Mouse (Mus musculus) adrenal gland, adult (tissue): ENCODE results near the gene Adgrl2.
A peak's percentile ranks its signal among the peaks of the same experiment; 100 is the strongest.

Experiments
- DNase-seq, 2 experiments: peaks; one replicate each; pipeline ENCODE4 v3.0.0; 2022 to 2023; ENCODE audit warnings: low spot score in 1 of 2; ENCODE audit not compliant: inconsistent age in 2 of 2

Gene Adgrl2

GRCm38 (mm10) chr3:148990531-148991003 is at the start of gene Adgrl2:
Gene Adgrl2 (minus strand): TSS chr3:148990555.
- DNase-seq: no peak

GRCm38 (mm10) chr3:149038771-149039170 is 48.4 kb upstream of the Adgrl2 start:
- peak in 1 of 2 experiments; percentile 36 for DNase-seq

DNA sequence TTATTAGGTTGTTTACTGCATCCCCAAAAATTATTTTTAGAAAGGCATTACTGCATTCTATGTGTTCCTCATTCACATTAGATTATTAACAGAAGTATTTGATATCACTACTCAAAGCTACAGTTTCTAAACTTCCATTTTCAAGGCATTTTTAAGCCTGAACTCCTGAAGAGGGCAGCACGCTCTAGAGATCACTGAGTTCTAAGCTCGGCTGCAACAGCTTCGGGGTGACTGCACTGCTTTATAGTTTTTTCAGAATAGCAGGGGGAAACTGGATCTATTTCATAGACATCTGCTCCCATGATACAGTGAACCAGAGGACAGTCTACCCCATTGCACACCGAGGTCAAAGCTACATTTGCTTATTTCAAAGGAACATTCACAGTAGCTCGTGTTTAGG is 29.6 kb upstream of the Adgrl2 start:
- DNase-seq: no peak

DNA sequence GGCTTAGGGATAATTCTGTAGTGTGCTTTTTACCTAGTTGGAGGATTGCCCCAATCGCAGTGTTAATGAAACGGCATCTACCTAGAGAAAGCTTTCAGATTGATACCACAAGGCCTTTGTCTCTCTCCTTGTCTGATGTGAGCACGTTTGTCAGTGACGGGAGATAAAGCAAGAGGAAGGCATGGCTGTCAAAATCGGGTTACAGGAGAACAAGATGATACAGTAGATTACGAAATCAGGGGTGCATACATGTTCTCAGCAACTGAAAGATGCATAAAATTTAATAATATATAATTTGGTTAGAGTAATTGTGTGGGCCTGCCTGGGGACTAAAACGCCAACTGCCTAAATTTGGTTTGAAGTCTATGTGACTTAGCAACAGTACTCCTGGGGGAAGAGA is 19.0 kb upstream of the Adgrl2 start:
- peak in 1 of 2 experiments; percentile 45 for DNase-seq

DNA sequence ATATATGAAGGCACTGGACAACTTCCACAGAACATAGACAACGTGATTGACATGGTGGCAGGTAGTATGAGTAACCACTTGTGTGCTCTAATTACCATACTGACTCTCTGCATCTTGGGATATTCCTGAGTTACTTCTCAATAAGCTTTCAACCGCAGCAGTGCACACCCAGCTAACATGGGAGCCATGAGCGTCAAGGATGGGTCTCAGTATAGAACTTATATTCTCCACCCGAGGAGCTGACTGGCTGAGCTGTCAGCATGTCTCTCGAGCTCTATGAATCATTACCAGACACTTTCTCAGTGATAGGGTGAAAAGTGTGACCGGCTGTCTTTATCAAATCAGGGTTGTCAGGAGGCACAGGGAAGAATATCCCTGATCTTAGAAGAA is 18.3 kb upstream of the Adgrl2 start:
- no peak for DNase-seq

DNA sequence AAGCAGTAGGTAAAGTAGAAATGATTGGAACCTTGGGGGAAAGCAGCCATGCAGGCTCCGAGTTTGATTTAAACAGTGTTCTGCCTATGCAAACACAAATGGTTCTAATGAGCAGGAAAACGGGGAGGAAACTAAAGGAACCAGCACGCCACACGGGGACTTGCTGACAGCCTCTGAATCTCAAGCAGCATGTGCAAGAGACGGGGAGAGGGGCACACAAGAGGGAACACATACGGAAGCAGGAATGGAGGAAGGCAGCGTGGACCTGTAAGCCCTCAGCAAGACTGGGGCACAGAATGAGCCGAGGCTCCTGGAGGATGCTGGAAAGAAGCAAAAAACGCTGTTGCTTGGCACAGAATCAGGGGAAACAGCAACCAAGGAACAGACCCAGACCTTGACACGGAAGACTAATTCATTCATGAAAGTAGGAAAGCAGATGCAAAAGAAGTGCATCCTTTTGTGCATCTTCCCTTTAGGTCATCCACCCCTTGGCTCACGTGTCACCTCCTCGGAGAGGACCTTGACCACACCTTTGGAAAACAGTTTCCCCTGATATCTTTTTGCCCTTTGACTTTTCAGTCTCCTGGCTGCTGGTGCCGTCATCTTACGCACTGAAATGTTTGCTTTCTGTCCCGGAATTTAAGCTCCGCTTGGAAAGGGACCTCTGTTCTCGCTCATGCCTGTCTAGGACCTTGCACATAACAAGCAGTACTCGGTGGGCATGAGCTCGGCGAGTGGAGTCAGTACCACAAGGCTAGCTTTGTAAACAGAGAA is 17.7 kb upstream of the Adgrl2 start:
- DNase-seq: peak in 1 of 2 experiments; percentile 27

- no peak for DNase-seq
Measured at GRCm38 (mm10) chr3:149001364-149001763, 11.0 kb upstream of the Adgrl2 start.

DNA sequence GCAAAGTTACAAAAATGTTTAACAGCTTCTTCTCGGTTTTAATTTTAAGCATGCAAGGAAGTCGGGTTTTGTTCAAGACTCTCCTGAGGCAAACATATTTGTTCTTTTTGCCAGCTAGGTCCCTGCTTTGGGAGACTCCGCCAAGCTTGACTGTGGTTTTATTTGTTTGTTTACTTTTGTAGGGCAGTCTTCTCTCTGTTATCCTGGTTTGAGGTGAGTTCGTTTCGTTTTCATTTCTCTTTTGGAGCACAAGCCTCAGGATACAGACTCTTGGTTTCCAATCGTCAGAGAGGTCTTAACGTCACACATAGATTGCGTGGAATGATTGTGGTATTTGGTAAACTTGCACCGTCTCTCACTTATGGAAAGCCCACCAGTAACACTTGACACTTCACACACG is 8.3 kb upstream of the Adgrl2 start:
- peak in 1 of 2 experiments; percentile 50 for DNase-seq

- peak in 1 of 2 experiments; percentile 54 for DNase-seq
Measured at GRCm38 (mm10) chr3:148991056-148991455, 701 bp upstream of the Adgrl2 start.

DNA sequence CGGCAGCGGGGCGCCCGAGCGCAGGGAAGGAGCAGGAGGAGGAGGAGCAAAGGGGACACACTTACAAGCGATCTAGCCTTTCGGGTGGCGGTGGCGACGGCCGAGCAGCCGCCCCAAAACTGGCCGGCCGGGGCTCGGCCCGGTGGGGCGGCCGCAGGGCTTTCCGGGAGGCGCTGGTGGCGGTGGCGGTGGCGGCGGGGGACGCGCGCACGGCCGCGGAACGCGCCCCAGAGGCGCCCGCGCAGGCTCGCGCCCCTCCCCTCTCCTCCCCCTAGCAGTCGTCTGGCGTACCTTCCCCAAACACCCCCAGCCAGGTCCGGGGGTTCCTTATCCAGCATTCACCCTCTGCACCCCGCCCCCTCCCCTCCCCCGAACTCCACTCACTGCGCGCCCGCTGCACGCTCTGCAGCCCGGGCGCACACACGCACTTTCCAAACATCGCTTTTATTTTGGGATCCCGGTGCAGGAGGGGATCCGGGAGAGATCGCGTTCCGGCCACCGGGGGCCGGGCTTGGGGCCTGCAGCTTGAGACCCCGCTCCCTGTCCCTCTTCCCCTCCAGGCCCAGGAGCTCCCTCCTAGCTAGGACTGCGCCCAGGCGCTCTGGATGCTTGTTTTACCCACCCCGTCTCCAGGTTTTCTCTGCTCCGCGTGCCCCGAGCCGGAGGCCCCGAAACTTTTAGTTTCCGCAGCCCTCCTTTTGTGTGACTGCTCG is 381 bp downstream of the Adgrl2 start:
- DNase-seq: peak; percentile 80 to 93

DNA sequence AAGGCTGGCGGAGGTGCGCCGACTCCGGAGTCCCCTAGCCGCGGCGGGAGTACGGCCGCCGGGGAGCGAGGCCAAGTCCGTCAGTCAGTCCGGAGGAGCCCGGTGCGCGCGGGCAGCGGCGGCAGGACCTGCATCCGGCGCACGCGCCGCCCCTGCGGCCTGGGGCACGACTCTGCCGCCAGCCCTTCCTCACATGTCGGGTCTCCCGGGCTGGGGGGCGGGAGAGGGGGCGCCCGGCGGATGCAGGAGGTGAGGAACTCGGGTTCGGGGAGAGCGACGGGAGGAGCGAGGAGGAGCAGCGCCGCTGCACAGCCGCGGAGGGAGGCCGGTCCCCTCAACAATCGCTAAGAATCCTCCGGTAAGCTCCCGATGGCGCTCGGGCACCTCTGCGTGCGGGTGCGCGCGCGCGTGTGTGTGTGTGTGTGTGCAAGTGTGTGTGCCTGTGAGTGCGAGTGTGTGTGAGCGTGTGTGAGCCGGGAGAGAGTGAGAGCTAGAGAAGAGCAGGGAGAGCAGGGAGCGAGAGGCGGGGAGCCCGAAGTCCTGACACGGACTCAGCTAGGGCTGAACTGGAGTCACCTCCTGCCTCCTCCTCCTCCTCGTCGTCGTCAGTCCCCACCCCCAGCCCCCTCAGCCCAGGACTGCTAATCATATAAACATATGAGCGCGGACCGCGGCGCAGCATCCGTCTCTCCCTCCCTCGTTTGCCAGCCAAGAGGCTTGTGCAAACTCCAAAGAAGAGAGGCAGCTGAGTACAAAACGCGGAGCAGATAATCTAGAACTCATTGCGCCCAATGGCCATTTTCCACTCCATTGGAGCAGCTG is 1.1 kb downstream of the Adgrl2 start:
- peak; percentile 91 to 97 for DNase-seq

DNA sequence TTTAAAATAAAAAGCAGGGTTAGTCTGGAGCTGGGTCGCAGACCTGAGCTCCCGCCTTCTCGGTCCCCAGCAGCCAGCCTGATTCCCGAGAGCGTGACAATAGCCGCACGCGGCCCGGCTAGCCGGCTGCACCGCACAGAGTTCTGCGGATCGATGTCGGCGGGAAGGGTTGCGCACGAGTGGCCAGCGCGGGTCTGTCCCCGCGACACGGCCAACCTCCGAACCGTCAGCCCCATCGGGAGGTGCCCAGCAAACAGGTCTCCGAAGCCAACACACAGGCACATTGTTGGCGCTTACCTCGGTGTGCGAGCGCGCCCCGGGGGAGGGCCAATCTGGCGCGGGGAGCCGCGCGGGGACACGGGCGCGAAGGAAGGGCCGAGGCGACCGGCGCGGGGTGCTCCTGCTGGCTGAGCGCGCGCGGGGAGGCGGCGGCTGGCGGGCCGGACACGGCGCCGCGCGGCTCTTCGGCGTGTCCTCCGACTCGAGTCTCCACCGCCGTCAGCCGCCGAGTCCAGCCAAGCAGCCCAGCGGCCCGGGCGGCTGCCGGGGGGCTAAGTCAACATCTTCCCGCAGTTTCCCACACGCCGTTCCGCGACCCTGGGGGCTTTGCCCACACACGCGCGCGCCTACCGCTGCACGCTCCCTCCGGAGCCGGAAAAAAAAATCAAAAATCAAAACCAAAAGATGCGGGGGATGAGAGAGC is 1.9 kb downstream of the Adgrl2 start:
- DNase-seq: peak; percentile 61 to 92

DNA sequence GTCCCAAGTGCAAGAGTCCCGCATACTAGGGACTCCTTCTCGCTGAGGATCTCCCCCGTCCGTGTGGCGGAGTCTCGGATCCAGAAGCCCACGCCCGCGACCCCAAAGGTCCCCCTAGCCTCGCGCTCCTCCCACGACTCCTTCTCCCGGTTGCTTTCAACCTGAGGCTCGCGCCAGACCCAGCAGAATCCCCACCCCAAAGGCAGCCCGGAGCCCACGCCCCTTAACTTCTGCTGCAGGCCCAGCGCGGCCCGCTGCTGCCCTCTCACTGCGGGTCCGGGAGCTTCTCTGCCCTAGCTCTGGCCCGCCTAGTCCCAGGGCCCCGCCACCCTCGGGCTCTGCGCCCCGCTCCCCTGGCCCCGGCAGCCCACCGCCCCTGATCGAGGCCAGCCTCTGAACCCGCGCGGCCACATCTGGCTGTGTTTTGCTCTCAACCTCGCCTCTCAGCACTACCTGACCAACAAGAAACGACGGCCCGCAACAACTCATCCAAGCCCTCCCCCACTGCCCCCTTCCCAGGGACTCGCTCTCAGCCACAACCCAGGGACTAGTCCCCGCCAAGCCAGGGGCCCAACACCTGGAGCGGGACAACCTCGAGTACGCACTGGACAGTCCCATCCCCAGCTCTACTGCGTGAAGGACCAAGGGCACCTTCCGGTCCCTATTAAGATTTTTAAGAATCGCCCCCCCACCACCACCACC is 2.6 kb downstream of the Adgrl2 start:
- peak; percentile 88 to 95 for DNase-seq

- DNase-seq: peak in 1 of 2 experiments; percentile 55
Measured at GRCm38 (mm10) chr3:148986894-148987590, 3.3 kb downstream of the Adgrl2 start.

- peak; percentile 39 to 84 for DNase-seq
Measured at GRCm38 (mm10) chr3:148986296-148986893, 4.0 kb downstream of the Adgrl2 start.

GRCm38 (mm10) chr3:148984326-148984725 is 6.0 kb downstream of the Adgrl2 start:
- DNase-seq: peak in 1 of 2 experiments; percentile 73

DNA sequence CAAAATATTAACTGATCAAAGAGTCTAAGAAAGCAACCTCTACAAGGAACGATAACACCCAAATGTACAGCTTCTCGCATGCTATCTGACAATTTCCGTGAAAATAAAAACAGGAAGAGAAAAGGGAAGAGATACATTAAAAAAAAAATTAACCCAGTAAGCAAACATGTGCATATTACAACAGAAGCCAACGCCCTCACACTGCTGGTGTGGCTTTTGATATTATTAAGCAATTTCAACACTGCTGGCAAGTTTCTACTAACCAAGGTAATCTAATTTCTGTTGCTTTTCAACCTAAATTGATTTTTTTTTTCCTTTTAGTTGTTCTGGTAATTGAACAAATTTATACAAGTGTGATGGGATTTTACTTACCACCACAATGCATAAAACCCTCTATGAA is 8.0 kb downstream of the Adgrl2 start:
- no peak for DNase-seq

DNA sequence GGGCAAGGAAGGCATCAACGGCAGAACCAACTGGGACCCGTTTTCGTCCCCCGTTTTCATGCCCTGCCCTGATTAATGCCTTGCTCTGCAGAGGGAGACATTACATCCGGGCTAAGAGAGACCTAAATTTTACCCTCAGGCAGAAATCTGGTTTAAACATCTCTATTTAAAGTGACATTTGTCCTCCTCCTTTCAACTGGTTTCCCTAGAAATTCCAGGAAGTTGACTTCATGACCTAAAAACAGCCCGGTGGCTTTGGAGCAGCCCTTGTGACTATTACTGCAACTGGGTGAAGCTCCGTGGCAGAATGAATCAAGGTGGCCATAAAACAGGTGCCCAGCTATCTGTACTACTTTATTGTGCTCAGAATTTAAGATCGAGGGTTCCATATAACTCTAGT is 8.6 kb downstream of the Adgrl2 start:
- peak in 1 of 2 experiments; percentile 66 for DNase-seq

DNA sequence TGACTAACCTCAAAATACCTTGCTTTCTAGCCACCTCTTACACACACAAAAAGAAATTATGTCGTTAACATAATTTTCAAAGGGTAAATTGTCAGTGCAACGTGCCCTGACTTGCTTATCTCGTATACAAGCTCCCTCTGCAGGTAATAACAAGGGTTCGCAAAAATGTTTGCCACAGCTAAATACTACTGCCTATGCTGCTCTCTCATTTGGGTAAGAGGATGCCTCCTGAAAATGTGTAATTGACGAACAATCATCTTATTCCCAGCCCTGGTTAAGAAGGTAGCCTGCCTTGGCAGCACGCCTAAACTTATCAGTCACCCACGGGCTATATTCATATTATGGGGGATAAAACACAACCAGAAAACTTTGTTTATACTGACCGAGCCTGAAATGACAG is 11.8 kb downstream of the Adgrl2 start:
- DNase-seq: peak in 1 of 2 experiments; percentile 50
